Mouse (Mus musculus) Muller cell, postnatal 12 days (primary cell): ENCODE measurements at regions not wholly inside any gene's neighbourhood (a gene's known extent, or its start where the extent isn't known, plus 50 kb on each side); places are given as distances from the start of the nearest gene placed in this dataset.
A peak's percentile ranks its signal among the peaks of the same experiment; 100 is the strongest.

Source experiments
- DNase-seq: peaks from one replicate; pipeline ENCODE4 v3.0.0-alpha.2; 2015; ENCODE audit errors: inconsistent ontology term

- no peak for DNase-seq
These were observed 977.8 kb downstream of the Fstl5 start for GRCm38 (mm10) chr3:77051884-77052283.

- peak; percentile 90 for DNase-seq
These were observed 1001.0 kb downstream of the Fstl5 start for GRCm38 (mm10) chr3:77075055-77075454.

GRCm38 (mm10) chr3:77091812-77092211 lies 1017.7 kb downstream of the Fstl5 start:
- DNase-seq = peak; percentile 9

GRCm38 (mm10) chr3:77112969-77113368 lies 1038.9 kb downstream of the Fstl5 start:
- peak; percentile 4 for DNase-seq

GRCm38 (mm10) chr3:77120581-77120980 lies 1046.5 kb downstream of the Fstl5 start:
- DNase-seq = peak; percentile 6

- no peak for DNase-seq
These were observed 1077.6 kb downstream of the Fstl5 start for GRCm38 (mm10) chr3:77151636-77152035.

GRCm38 (mm10) chr3:77197828-77198227 lies 1123.8 kb downstream of the Fstl5 start:
- DNase-seq = no peak

- peak; percentile 28 for DNase-seq
These were observed 1124.2 kb downstream of the Fstl5 start for GRCm38 (mm10) chr3:77198265-77198664.

GRCm38 (mm10) chr3:77226007-77226406 lies 1151.9 kb downstream of the Fstl5 start:
- no peak for DNase-seq
